Mouse (Mus musculus): Measurements from ENCODE around the gene Slc2a6. TPM values are rescaled to one million over a fixed set of nuclear protein-coding genes. Genes with fewer than 3 reads are reported as not detected.

The Slc2a6 gene
- 0.49 and 0.91 TPM in 2 replicates for polyA plus RNA-seq (2016; fragmentation: Nextera tagmentation; extraction: Ambion mirVana)

DNA sequence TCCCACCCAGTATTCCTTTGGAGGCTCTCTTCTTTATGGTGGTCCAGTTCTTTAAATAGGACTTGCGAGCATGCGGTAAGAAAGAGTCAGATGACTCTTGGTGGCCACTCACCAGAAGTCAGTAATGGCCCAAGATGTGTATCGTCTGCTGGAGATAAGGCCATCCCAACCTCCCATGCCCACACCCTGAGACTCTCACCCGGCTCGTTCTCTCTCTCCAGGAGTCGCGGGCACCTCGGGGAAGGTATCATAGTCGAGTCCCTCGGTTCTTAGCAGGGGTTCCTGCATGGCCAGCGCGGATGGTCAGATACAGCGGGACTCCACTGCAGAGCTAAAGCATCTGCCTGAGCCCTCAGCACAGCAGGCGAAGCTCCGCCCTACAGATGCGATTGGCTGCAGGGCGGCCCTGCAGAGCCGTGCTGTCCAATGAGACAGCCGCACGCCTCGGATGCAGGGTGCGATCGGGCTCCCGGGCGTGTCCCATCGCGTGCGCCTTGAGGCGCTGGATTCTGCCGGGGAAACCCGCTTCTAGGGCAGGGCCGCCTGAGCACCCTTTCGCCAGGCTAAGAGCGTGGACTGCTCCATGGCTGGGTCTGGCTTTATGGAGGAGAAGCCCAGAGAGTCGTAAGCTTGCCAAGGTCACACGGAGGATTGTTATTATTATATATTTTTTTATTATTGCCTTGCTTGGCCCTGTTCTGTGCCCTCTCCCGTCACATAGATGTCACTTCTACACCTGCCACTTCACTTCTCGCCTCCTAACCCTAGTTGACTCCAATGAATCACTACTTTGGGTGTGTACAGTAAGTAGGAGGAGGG, at the start of gene Slc2a6:
Gene Slc2a6, minus strand, starts transcription at position 381 of the 819 bp plus-strand sequence.
- peaks cover 13% of the 10 kb centered on the region for H3K4me1 ChIP-seq
- peak within 1 kb of the TSS; percentile 8; the same call in 1 of the 2 replicates for H3K27ac ChIP-seq
- H3K4me3 ChIP-seq = peak within 1 kb of the TSS; percentile 48
- WGBS = 4% methylated on average over 38 of the region's 38 CpGs
- H3K9me3 ChIP-seq (replicated peaks) = no peaks in the 10 kb centered on the region
- H3K27me3 ChIP-seq (ENCODE audit: low read depth, poor library complexity, severe bottlenecking) = peaks cover 26% of the 10 kb centered on the region
- no peaks in the 10 kb centered on the region for H3K36me3 ChIP-seq
- DNase-seq (ENCODE audit: low spot score) = peak; percentile 85

DNA sequence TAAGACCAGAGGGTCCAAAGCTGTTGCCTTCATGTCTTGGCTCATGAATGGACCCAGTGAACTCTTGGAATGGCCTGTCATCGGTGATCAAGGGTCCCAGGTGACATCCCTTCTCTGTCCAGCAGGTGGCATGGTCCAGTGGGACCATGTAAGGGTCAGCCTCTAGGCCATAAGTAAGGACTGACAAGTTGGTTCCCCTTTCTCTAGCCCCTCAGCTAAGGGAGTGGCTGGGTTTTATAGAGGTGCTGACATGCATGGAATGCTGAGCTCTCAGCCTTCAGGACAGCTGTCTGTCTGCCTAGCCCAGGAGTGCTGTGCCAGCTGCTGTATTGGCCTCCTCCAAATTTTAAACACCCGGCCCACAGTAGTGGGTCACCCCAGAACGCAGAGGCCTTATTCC, 47.7 kb upstream of the Slc2a6 start:
- Histone ChIP-seq H3K27me3 (ENCODE audit: low read depth, poor library complexity, severe bottlenecking) (peaks cover 14% of the 10 kb centered on the region; the same call in 1 of the 2 replicates), H3K27ac (peak overlapping the region; percentile 63), H3K36me3 (no peaks in the 10 kb centered on the region), H3K9me3 (replicated peaks) (no peaks in the 10 kb centered on the region), H3K4me3 (no peak overlapping the region), H3K4me1 (peaks cover 79% of the 10 kb centered on the region)
- DNase-seq (ENCODE audit: low spot score) = peak; percentile 59
- WGBS = 71% methylated on average over 3 of the region's 3 CpGs

DNA sequence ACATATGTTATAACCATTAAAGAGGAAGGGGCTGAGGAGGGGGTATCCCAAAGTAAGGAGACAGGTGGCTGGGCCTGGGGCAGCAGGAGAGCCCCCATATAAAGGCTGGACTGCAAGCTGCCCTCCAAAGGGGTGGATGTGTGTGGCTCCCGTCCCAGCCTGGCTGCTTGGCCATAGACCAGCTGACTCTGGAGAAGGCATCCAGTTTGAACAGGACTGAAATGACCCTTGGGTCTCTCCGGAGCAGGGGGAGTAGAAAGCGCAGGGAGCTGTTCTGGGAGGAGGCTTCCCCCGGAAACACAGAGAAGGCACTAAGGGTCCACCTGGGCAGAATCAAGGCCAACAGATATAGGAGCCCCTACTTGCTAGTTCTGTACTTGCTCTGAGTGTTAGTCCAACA, 47.0 kb upstream of the Slc2a6 start:
- peak overlapping the region; percentile 63 for H3K27ac ChIP-seq
- H3K4me3 ChIP-seq = no peak overlapping the region
- peaks cover 73% of the 10 kb centered on the region for H3K4me1 ChIP-seq
- H3K9me3 ChIP-seq (replicated peaks) = no peaks in the 10 kb centered on the region
- WGBS = 90% methylated on average over 4 of the region's 4 CpGs
- no peaks in the 10 kb centered on the region for H3K36me3 ChIP-seq
- no peak for DNase-seq (ENCODE audit: low spot score)
- peaks cover 14% of the 10 kb centered on the region; the same call in 1 of the 2 replicates for H3K27me3 ChIP-seq (ENCODE audit: low read depth, poor library complexity, severe bottlenecking)

DNA sequence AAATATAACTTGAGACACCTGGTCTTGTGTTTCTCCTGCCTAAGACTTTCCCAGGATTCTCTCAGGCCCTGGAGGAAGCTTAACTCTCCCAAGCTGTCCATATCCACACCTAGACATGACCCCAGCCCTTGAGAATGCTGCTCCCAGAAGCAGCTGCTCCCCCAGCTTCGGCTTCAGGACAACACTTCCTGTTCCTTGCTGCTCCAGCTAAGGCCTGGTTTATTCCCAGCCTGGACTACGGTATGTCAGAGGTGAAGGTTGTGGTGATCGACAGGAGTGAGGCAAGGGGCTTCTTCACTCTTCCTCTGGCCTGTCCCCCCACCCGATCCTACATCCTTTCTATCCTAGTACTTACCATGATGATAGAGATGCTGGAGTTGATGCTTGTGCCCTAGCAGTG, 45.6 kb upstream of the Slc2a6 start:
- no peaks in the 10 kb centered on the region for H3K36me3 ChIP-seq
- WGBS = 77% methylated on average over 4 of the region's 4 CpGs
- H3K27ac ChIP-seq = peak overlapping the region; percentile 84
- peaks cover 14% of the 10 kb centered on the region; the same call in 1 of the 2 replicates for H3K27me3 ChIP-seq (ENCODE audit: low read depth, poor library complexity, severe bottlenecking)
- no peak overlapping the region for H3K4me3 ChIP-seq
- DNase-seq (ENCODE audit: low spot score) = no peak
- H3K4me1 ChIP-seq = peaks cover 63% of the 10 kb centered on the region
- no peaks in the 10 kb centered on the region for H3K9me3 ChIP-seq (replicated peaks)

DNA sequence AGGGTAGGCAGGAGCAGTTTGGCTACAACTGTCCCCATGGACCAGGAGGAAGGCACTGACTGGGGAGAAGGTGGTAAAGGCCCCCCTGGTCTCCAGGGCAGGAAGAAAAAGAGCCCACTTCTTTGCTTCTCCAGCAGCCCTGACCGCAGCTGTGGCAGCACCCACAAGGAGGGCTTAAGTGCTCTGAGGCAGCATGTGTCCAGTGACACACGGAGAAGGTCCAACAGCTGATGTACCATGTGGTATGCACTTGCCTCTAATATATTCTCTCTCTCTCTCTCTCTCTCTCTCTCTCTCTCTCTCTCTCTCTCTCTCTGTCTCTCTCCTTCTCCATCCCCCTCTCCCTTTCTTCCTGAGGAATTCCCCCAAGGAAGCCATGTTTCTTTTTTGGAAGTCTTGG, 44.2 kb upstream of the Slc2a6 start, which contains the start of gene Mymk:
Gene Mymk, minus strand, starts transcription at position 202 of the 400 bp plus-strand sequence.
- Histone ChIP-seq H3K27ac (peak within 1 kb of the TSS; percentile 84), H3K9me3 (replicated peaks) (no peaks in the 10 kb centered on the region), H3K4me1 (peaks cover 57% of the 10 kb centered on the region), H3K36me3 (no peaks in the 10 kb centered on the region), H3K27me3 (ENCODE audit: low read depth, poor library complexity, severe bottlenecking) (0 out of 2 replicates have a peak, but pooled peaks cover 3% of the 10 kb centered on the region), H3K4me3 (no peak within 1 kb of the TSS)
- DNase-seq (ENCODE audit: low spot score) = no peak
- WGBS = 75% methylated on average over 2 of the region's 2 CpGs

DNA sequence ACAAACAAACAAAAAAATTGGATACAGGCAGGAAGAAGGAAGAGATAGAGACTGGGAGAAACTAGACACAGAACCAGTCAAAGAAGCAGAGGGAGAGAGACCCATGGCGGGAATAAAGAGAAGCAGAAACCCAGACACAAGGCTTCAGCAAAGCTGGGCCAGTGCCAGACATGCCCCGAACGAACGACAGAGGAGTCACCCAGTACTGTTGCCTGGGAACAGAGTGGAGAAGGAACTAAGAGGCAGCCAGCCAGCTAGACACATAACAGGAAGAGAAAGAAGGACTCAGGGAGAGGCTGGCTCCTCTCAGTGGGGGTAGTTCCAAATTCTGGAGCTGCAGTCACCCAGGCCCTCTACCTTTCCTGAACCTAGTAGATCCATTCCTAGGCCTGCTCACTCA, 43.3 kb upstream of the Slc2a6 start:
- Histone ChIP-seq H3K4me3 (no peak overlapping the region), H3K36me3 (no peaks in the 10 kb centered on the region), H3K9me3 (replicated peaks) (no peaks in the 10 kb centered on the region), H3K4me1 (peaks cover 57% of the 10 kb centered on the region), H3K27ac (peak overlapping the region; percentile 84), H3K27me3 (ENCODE audit: low read depth, poor library complexity, severe bottlenecking) (no peaks in the 10 kb centered on the region)
- DNase-seq (ENCODE audit: low spot score) = no peak
- WGBS = 57% methylated on average over 4 of the region's 4 CpGs

DNA sequence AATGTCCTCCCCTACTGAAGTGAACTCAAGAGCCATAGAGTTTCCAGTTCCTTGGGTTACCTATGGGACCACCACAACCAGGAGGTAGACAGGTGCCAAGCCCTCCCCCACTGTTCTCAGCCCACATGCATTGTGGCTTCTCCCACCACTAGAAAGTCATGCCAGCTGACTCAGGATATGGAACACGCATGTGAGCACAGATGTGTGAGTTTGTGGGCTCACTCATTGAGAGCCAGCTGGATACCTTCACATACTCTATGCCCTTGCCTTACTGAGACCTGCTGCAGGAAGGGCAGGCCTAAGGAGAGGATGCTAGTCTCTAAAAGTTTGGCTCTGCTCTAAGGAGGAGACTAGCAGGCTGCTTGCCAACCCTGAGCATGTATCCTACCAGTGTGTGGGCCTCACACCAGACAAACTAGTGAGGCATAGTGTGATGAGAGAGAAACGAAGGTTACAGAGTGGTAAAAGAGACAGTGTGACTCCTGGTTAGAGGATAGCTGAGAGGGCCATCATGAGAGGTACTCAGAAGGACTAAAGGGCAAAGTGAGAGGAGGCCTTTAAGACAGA, 42.5 kb upstream of the Slc2a6 start:
- Histone ChIP-seq H3K4me1 (peaks cover 50% of the 10 kb centered on the region), H3K9me3 (replicated peaks) (no peaks in the 10 kb centered on the region), H3K27me3 (ENCODE audit: low read depth, poor library complexity, severe bottlenecking) (no peaks in the 10 kb centered on the region), H3K36me3 (no peaks in the 10 kb centered on the region), H3K27ac (no peak overlapping the region), H3K4me3 (no peak overlapping the region)
- WGBS = 82% methylated on average over 2 of the region's 2 CpGs
- DNase-seq (ENCODE audit: low spot score) = no peak

DNA sequence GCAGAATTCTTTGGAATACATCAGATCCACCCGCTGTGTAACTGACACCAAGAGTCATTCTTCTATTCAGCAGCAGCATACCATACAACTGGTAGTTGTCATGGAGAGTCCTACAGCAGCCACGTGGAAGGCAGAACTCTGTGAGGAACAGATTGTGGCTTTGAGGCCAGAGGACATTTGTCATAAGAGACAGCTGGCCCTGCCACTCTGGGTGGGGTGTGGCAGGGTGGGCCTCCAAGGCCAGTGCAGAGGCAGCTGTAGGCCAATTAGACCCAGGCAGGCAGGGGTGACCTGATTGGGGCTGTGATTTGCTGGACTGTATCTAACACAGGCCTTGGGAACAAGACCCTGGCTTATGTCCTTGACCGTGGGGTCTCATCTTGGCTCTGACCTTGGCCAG, 41.8 kb upstream of the Slc2a6 start:
- Histone ChIP-seq H3K4me1 (peaks cover 43% of the 10 kb centered on the region), H3K9me3 (replicated peaks) (no peaks in the 10 kb centered on the region), H3K36me3 (no peaks in the 10 kb centered on the region), H3K4me3 (no peak overlapping the region), H3K27ac (no peak overlapping the region; the same call in 1 of the 2 replicates), H3K27me3 (ENCODE audit: low read depth, poor library complexity, severe bottlenecking) (no peaks in the 10 kb centered on the region)
- DNase-seq (ENCODE audit: low spot score) = no peak
- WGBS = 69% methylated on average over 3 of the region's 3 CpGs

DNA sequence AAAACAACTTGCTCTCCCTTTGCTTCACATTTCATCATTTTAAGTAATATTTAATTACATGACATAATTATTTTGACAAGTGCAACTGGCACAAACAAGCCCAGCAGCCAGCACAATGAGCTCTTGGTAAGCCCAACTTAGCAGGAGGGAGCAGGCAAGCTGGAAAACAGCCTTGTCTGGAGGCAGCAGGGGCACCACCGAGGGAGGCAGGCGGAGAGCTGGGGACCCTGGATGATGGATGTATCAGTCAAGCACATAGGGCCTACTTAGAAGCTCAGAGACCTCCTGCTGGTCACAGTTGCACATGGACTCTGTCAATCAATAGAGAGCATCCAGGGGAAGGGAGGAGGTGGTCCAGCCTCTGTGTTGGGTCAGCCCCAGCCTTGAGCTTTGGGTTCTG, 40.2 kb upstream of the Slc2a6 start:
- WGBS = 45% methylated on average over 2 of the region's 2 CpGs
- no peak for DNase-seq (ENCODE audit: low spot score)
- Histone ChIP-seq H3K27ac (peak overlapping the region; percentile 25; the same call in 1 of the 2 replicates), H3K4me3 (no peak overlapping the region), H3K27me3 (ENCODE audit: low read depth, poor library complexity, severe bottlenecking) (no peaks in the 10 kb centered on the region), H3K36me3 (no peaks in the 10 kb centered on the region), H3K9me3 (replicated peaks) (no peaks in the 10 kb centered on the region), H3K4me1 (peaks cover 28% of the 10 kb centered on the region)

DNA sequence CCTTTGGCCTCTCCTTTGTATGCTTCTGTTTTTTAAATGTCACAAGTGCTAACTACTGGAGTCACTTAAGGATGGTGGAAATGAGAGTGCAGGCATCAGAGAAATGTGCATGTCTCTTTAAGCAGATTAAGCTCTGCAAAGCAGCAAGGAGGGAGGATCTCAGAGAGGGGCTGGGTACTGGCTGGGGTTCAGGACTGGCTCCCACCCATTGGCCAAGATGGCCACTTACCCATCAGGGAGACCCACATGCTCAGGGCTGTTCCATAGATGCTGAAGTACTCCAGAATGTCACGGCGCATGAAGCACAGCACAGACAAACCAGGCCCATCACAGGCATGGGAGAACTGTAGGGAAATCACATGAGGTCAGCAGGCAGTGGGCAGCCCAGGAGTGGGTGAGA, 39.3 kb upstream of the Slc2a6 start:
- WGBS = 91% methylated on average over 2 of the region's 2 CpGs

DNA sequence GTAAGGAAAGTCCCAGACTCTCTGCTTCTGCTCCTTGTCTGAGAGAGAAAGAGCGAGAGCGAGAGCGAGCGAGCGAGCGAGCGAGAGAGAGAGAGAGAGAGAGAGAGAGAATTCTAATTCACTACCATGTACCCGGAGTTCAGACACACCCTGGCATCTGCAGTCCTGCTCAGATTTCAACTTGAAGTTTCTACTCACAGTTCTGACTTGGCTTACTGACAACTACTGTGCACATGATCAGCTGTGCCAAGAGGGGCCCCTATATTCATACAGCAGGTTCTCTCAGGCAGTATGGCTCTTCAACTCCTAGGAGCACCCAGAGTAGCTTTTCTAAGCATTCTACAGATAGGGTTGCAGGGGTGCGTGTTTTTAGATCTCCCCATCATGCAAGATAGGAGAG, 31.4 kb upstream of the Slc2a6 start:
- DNase-seq (ENCODE audit: low spot score) = no peak
- Histone ChIP-seq H3K27ac (0 out of 2 replicates have a peak overlapping the region, but pooled peaks have one; percentile 38), H3K27me3 (ENCODE audit: low read depth, poor library complexity, severe bottlenecking) (no peaks in the 10 kb centered on the region), H3K4me1 (peaks cover 40% of the 10 kb centered on the region), H3K9me3 (replicated peaks) (no peaks in the 10 kb centered on the region), H3K4me3 (no peak overlapping the region), H3K36me3 (no peaks in the 10 kb centered on the region)
- 79% methylated on average over 9 of the region's 9 CpGs for WGBS

More for the DNA sequence above, 39.3 kb upstream of the Slc2a6 start:
- H3K27me3 ChIP-seq (ENCODE audit: low read depth, poor library complexity, severe bottlenecking) = no peaks in the 10 kb centered on the region
- no peaks in the 10 kb centered on the region for H3K36me3 ChIP-seq
- peaks cover 21% of the 10 kb centered on the region for H3K4me1 ChIP-seq
- 0 out of 2 replicates have a peak overlapping the region, but pooled peaks have one; percentile 19 for H3K27ac ChIP-seq
- DNase-seq (ENCODE audit: low spot score) = no peak
- no peaks in the 10 kb centered on the region for H3K9me3 ChIP-seq (replicated peaks)
- H3K4me3 ChIP-seq = no peak overlapping the region

DNA sequence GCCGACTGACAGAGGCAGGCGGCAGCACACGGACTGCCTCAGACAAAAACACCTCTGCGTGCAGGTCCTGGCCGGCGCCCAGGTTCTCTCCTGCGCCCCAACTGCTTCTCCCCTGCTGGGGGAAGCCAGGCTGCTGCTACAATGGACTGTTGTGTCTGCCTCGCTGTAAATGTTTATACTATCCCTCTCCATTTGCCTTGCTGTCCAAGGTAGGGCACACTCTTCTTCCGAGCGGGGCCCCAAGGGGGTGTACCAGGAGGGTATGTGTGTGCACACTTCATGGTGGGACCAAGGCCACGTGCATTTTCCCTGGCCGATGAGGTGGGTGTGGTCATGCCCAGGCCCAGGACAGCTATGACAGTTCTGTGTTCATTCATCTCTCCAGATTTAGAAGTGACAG, 31.0 kb upstream of the Slc2a6 start:
- H3K27me3 ChIP-seq (ENCODE audit: low read depth, poor library complexity, severe bottlenecking) = no peaks in the 10 kb centered on the region
- no peak overlapping the region for H3K4me3 ChIP-seq
- DNase-seq (ENCODE audit: low spot score) = no peak
- H3K4me1 ChIP-seq = peaks cover 40% of the 10 kb centered on the region
- no peaks in the 10 kb centered on the region for H3K9me3 ChIP-seq (replicated peaks)
- no peaks in the 10 kb centered on the region for H3K36me3 ChIP-seq
- WGBS = 26% methylated on average over 12 of the region's 12 CpGs
- H3K27ac ChIP-seq = peak overlapping the region; percentile 38; the same call in 1 of the 2 replicates

DNA sequence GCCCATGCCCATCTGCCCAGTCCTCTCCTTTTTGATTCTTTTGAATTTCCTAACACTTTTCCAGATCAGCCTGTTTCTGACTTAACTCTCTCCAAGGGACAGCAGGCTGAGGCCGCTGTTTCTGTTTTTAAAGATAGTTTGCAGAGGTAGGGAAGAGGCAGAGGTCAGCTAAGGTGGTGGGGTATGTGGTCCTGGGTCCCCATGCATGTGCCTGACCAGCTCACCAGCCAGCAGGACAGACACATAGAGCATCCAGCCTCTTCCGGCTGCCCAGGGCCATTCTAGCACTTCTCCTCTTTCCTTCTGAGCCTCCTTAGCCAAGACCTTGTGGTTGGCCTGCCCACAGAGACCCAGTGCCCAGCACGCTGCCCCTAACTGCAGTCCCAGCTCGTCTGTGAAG, 30.5 kb upstream of the Slc2a6 start:
- H3K27ac ChIP-seq = peak overlapping the region; percentile 38; the same call in 1 of the 2 replicates
- no peak for DNase-seq (ENCODE audit: low spot score)
- WGBS = 36% methylated on average over 4 of the region's 4 CpGs

More for the DNA sequence above, 30.5 kb upstream of the Slc2a6 start:
- H3K4me3 ChIP-seq = no peak overlapping the region
- H3K9me3 ChIP-seq (replicated peaks) = no peaks in the 10 kb centered on the region
- no peaks in the 10 kb centered on the region for H3K27me3 ChIP-seq (ENCODE audit: low read depth, poor library complexity, severe bottlenecking)
- H3K4me1 ChIP-seq = peaks cover 40% of the 10 kb centered on the region
- H3K36me3 ChIP-seq = no peaks in the 10 kb centered on the region
